Mouse (Mus musculus) thymus, postnatal 10 days (tissue): ENCODE measurements around the gene Mrgpre.

Source experiments
- DNase-seq, 2 experiments: peaks; one replicate each; pipeline ENCODE4 v3.0.0; 2021; ENCODE audit warnings: low spot score in 2 of 2

The Mrgpre gene

GRCm38 (mm10) chr7:143739511-143740461 is 44.5 kb downstream of the Mrgpre start:
- DNase-seq: peak; percentile 31 to 66

GRCm38 (mm10) chr7:143738601-143739006 is 45.7 kb downstream of the Mrgpre start:
- DNase-seq: no peak

GRCm38 (mm10) chr7:143738194-143738593 is 46.1 kb downstream of the Mrgpre start:
- DNase-seq: no peak

- no peak for DNase-seq
Observed at GRCm38 (mm10) chr7:143733746-143734145, 50.6 kb downstream of the Mrgpre start.

- DNase-seq: no peak
Observed at GRCm38 (mm10) chr7:143729886-143730285, 54.4 kb downstream of the Mrgpre start.
